Mouse (Mus musculus) C2C12 (cell line): ENCODE results near the gene Adipor2. TPM values are rescaled to one million over a fixed set of nuclear protein-coding genes. Genes with fewer than 3 reads are reported as not detected.

Source experiments
- H3K27me3 ChIP-seq: one replicate; pipeline ENCODE4 v1.6.1; 2011; ENCODE audit not compliant: control insufficient read depth, insufficient read depth, insufficient read length
- H3K36me3 ChIP-seq: one replicate; pipeline ENCODE4 v1.6.1; 2011; ENCODE audit not compliant: control insufficient read depth, insufficient read depth
- H3K4me3 ChIP-seq: one replicate; pipeline ENCODE4 v1.5.1; 2011; ENCODE audit warnings: mild to moderate bottlenecking, control low read depth; ENCODE audit not compliant: poor library complexity, insufficient read depth, severe bottlenecking
- H3K79me2 ChIP-seq: one replicate; pipeline ENCODE4 v1.6.1; 2011; ENCODE audit not compliant: control insufficient read depth, insufficient read depth
- H3K79me3 ChIP-seq: one replicate; pipeline ENCODE4 v1.6.1; 2011; ENCODE audit warnings: low read depth, control low read depth
- H3ac ChIP-seq: one replicate; pipeline ENCODE3; 2011; ENCODE audit warnings: low read depth; ENCODE audit not compliant: control insufficient read depth, insufficient read length
- CEBPB ChIP-seq: IDR thresholded peaks from one replicate; pipeline ENCODE4 v1.6.1; 2011; ENCODE audit warnings: low read depth, mild to moderate bottlenecking, control low read depth, moderate library complexity
- CTCF ChIP-seq: IDR thresholded peaks from one replicate; pipeline ENCODE4 v1.5.1; 2011; ENCODE audit not compliant: control insufficient read depth, insufficient read depth, insufficient read length
- FOSL1 ChIP-seq: IDR thresholded peaks from one replicate; pipeline ENCODE4 v1.8.0; 2011; ENCODE audit warnings: mild to moderate bottlenecking, low read length; ENCODE audit not compliant: poor library complexity, insufficient read depth, severe bottlenecking
- MAX ChIP-seq: IDR thresholded peaks from one replicate; pipeline ENCODE4 v1.6.1; 2011; ENCODE audit warnings: mild to moderate bottlenecking, control low read depth
- MYOD1 ChIP-seq: IDR thresholded peaks from one replicate; pipeline ENCODE4 v1.6.1; 2011; ENCODE audit warnings: low read depth; ENCODE audit not compliant: control insufficient read depth, insufficient read length
- MYOG ChIP-seq: IDR thresholded peaks from one replicate; pipeline ENCODE4 v1.6.1; 2011; ENCODE audit not compliant: control insufficient read depth, insufficient read length; ENCODE audit errors: extremely low read depth
- USF1 ChIP-seq: IDR thresholded peaks from one replicate; pipeline ENCODE4 v1.6.1; 2011; ENCODE audit warnings: low read depth, mild to moderate bottlenecking, control low read depth, moderate library complexity
- polyA plus RNA-seq: library from polyadenylated mRNA; unstranded; fragments of >200 nt; fragmentation: generic; extraction: Trizol; gene quantifications from one replicate; pipeline ENCODE4 v1.2.1, GENCODE M21; 2012; ENCODE audit warnings: missing spikeins

The Adipor2 gene
- polyA plus RNA-seq, 1 experiment = 28.0 TPM

DNA sequence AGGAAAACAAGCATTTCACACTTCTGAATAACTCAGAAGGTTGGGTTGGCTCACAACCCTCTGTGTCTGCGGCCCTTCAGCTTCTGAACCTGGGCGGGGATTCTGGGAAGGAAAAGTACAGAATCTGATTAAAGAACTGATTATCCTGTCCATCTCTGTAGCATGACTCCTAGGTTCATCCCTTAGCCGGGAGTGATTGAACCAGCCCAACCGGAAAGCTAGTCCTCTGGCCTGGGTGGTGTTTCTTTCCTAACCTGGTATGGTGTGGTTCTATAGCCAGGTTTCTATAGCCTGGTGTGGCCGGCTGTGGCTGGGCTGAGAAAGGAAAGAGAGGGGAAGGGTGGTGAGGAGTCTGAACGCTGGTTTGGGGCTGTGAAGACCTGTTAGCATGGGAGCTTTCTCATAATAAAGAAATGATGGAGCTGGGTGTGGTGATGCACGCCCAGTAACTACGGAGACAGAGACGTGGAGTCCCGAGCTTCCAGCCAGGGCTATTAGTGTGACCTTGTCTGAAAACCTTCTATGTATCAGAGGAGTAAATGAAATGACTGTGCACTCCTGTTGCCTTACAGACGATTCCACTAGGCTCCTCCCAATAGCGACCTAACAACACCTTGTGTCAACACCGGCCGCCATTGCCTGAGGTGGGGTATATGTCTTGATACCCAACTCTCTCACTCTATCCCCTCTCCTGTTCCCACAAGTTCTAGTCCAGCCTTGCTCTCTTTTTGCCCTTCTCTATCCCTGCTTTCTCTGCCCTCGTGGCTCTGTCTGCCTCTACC, 3.1 kb downstream of the Adipor2 start:
- Histone ChIP-seq H3ac (no peak overlapping the region), H3K79me2 (no peaks in the 10 kb centered on the region), H3K79me3 (no peaks in the 10 kb centered on the region), H3K4me3 (no peak overlapping the region), H3K36me3 (no peaks in the 10 kb centered on the region), H3K27me3 (no peaks in the 10 kb centered on the region)
- TF ChIP-seq USF1 = no peak
- no peak for TF ChIP-seq FOSL1
- TF ChIP-seq CEBPB = no peak

DNA sequence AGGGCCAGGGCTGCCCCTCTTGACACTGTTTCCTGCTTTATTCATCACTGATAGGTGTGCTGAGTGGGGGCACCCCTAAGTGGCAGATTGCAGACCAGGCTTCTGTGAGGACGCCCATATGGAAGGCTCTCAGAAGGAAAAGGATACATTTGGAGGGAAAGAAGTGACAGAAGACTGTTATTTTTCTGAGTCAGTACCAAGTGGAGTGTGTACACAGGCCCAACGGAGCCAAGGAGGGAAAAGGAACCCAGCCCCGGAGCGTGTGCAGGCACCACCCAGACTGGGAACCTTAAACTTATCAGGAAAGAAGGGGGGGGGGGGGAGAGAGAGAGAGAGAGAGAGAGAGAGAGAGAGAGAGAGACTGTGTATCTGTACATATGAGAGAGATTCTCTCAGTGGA, 4.9 kb downstream of the Adipor2 start:
- H3K79me2 ChIP-seq = no peaks in the 10 kb centered on the region
- H3K4me3 ChIP-seq = no peak overlapping the region
- no peaks in the 10 kb centered on the region for H3K79me3 ChIP-seq
- H3K27me3 ChIP-seq = no peaks in the 10 kb centered on the region
- TF ChIP-seq MAX (no peak), USF1 (no peak), FOSL1 (no peak), MYOD1 (no peak), CTCF (no peak), MYOG (no peak), CEBPB (no peak)
- no peaks in the 10 kb centered on the region for H3K36me3 ChIP-seq
- no peak overlapping the region for H3ac ChIP-seq

DNA sequence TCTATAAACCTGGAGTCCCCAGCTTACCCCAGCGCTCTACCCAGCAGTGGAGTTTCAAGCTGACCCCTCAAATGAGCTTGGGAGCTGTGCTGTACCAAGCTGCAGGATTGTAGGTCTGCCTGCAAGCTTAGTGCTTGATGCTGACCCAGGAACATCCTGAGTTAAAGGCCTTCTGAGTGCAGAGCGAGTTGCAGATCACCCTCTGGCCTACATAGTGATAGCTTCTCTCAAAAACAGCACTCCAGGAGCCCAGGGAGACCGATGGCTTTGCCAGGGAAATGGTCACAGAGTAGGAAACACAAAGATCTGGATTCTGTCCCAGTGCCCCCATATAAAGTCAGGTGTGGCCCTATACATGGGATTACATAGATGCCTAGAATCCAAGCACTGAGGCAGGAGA, 6.0 kb downstream of the Adipor2 start:
- Histone ChIP-seq H3ac (no peak overlapping the region), H3K79me3 (no peaks in the 10 kb centered on the region), H3K79me2 (no peaks in the 10 kb centered on the region), H3K4me3 (no peak overlapping the region), H3K27me3 (peaks cover 3% of the 10 kb centered on the region), H3K36me3 (no peaks in the 10 kb centered on the region)
- no peak for TF ChIP-seq MYOD1
- no peak for TF ChIP-seq FOSL1
- TF ChIP-seq MAX = no peak
- no peak for TF ChIP-seq USF1
- TF ChIP-seq CTCF = no peak
- TF ChIP-seq CEBPB = no peak
- no peak for TF ChIP-seq MYOG

DNA sequence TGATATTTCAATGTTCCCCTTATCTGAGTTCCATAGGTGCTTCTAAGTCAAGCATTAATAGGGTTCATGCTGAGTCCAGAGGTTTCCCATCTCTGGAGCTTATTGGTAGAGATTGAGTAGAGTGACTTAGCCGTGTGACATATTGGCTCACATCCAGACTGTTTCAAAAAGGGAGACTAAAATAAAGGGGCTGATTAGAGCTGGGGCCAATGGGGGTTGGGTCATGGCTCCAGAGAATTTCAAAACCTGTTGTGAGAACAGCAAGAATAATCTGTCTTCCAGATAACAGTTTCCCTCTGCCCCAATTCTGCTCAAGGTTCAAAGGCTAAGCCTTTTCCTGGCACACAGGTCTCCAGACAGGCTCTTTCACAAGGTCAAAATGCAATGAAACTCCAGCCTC, 7.7 kb downstream of the Adipor2 start:
- Histone ChIP-seq H3K4me3 (no peak overlapping the region), H3K36me3 (no peaks in the 10 kb centered on the region), H3K79me3 (no peaks in the 10 kb centered on the region), H3K27me3 (peaks cover 7% of the 10 kb centered on the region), H3K79me2 (no peaks in the 10 kb centered on the region), H3ac (no peak overlapping the region)
- no peak for TF ChIP-seq MYOG
- no peak for TF ChIP-seq CTCF
- TF ChIP-seq CEBPB = no peak
- no peak for TF ChIP-seq MYOD1
- no peak for TF ChIP-seq FOSL1
- no peak for TF ChIP-seq MAX
- TF ChIP-seq USF1 = no peak

DNA sequence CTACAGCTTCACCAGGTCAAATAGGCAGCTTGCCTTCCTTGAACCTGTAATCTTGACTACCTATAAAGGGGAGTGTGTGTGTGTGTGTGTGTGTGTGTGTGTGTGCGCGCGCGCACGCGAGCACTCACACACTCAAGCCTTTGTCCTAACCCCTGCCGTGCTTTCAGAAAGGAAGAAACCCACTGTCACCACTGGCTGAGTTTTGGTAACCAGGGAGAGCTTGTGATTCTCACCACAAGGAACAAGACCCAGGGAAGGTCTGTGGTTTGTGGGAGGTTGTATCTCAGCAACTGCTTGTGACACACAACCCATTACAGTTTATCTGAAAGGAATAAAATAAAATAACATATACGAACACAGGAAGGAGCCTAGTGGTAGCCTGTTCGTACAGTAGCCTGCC, 8.9 kb downstream of the Adipor2 start:
- TF ChIP-seq FOSL1 (no peak), MAX (no peak), MYOD1 (no peak), CEBPB (no peak), CTCF (no peak), USF1 (no peak), MYOG (no peak)
- no peak overlapping the region for H3ac ChIP-seq
- H3K27me3 ChIP-seq = peaks cover 12% of the 10 kb centered on the region
- H3K79me3 ChIP-seq = no peaks in the 10 kb centered on the region
- H3K36me3 ChIP-seq = no peaks in the 10 kb centered on the region
- H3K79me2 ChIP-seq = no peaks in the 10 kb centered on the region
- no peak overlapping the region for H3K4me3 ChIP-seq

DNA sequence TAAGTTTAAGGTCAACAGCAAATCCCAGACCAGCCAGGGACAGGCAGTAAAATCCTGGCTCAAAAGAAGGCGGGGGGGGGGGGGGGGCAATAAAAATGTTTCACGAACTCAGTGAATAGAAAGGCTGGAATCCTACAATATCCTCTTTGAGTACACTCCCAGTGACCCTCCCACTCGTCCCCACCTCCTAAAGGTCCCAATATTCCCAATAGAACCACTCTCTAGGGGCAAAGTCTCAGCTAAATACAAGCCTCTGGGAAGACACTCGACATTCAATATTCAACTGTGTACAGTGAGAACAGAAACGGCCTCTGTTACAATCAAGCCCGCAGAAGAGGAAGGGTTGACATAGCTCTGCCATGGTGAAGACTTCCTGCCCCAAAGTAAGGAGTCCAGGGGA, 9.7 kb downstream of the Adipor2 start:
- no peak overlapping the region for H3ac ChIP-seq
- no peaks in the 10 kb centered on the region for H3K79me2 ChIP-seq
- TF ChIP-seq CTCF = no peak
- no peaks in the 10 kb centered on the region for H3K36me3 ChIP-seq
- peaks cover 12% of the 10 kb centered on the region for H3K27me3 ChIP-seq
- no peak overlapping the region for H3K4me3 ChIP-seq
- H3K79me3 ChIP-seq = no peaks in the 10 kb centered on the region
